9 mouse cellular contexts compared by ENCODE assay signal in the genomic region with DNA sequence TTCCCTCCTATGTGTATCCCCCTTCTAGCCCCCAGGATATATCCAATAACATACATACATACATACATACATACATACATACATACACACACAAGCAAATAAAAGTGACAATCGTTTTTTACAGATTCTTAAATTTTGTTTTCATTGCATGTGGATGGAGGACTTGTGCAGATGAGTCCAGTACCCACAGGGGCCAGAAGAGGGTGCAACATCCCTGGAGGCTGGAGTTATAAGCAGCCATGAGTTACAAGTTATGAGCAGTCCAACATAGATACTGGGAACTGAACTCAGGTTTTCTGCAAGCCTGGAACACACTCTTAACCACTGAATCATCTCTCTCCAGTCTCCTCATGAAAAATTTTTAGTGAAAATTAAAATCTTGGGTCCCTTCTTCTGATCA. TPM values are rescaled to one million over a fixed set of nuclear protein-coding genes. Genes with fewer than 3 reads are reported as not detected.
DNase-seq lines count a peak whose midpoint lies in the region; ATAC-seq and TF ChIP-seq lines count a peak whose summit lies in the region.
"Had no signal": no experiment of that assay in that cellular context is flagged by ENCODE, and none has a peak within 500 bp of the region (broad histone marks: within the 10 kb centered on the region; RNA-seq: fewer than 3 reads in every experiment).

No protein-coding gene starts in this region.

- peak; percentile 18 for DNase-seq in hindbrain, postnatal 0 days (ENCODE audit: low spot score)
- DNase-seq in hindbrain, embryonic 10.5 days (ENCODE audit: low spot score): no peak
- peak; percentile 20 for DNase-seq in midbrain, embryonic 14.5 days
- peak; percentile 37 for DNase-seq in brain, embryonic 14.5 days (ENCODE audit: low read depth)
- peak; percentile 32 for DNase-seq in right cerebral cortex, postnatal 4 days
- no peak for DNase-seq in heart, postnatal 36 days

- H3K9me3 ChIP-seq in hindbrain, postnatal 0 days (ENCODE audit: low read length): no peaks in the 10 kb centered on the region
- no peaks in the 10 kb centered on the region for H3K9me3 ChIP-seq in hindbrain, embryonic 10.5 days
- H3K9me3 ChIP-seq in midbrain, embryonic 14.5 days (ENCODE audit: control insufficient read depth, low read length): no peaks in the 10 kb centered on the region
- no peaks in the 10 kb centered on the region for H3K9me3 ChIP-seq in midbrain, embryonic 16.5 days (replicated peaks; ENCODE audit: control insufficient read depth, low read length, poor library complexity, severe bottlenecking)
- no peaks in the 10 kb centered on the region for H3K9me3 ChIP-seq in neural tube, embryonic 15.5 days (replicated peaks)

- H3K36me3 ChIP-seq in hindbrain, postnatal 0 days (ENCODE audit: insufficient read depth, low read length): no peaks in the 10 kb centered on the region
- H3K36me3 ChIP-seq in hindbrain, embryonic 10.5 days: no peaks in the 10 kb centered on the region
- H3K36me3 ChIP-seq in midbrain, embryonic 14.5 days (ENCODE audit: control insufficient read depth, insufficient read depth, low read length): no peaks in the 10 kb centered on the region
- H3K36me3 ChIP-seq in midbrain, embryonic 16.5 days (ENCODE audit: control insufficient read depth, insufficient read depth, low read length): no peaks in the 10 kb centered on the region
- H3K36me3 ChIP-seq in neural tube, embryonic 15.5 days: no peaks in the 10 kb centered on the region

- H3K27ac ChIP-seq in hindbrain, postnatal 0 days: no peak overlapping the region
- no peak overlapping the region for H3K27ac ChIP-seq in hindbrain, embryonic 10.5 days
- no peak overlapping the region for H3K27ac ChIP-seq in midbrain, embryonic 14.5 days (replicated peaks; ENCODE audit: low read depth, low read length)
- no peak overlapping the region for H3K27ac ChIP-seq in midbrain, embryonic 16.5 days (ENCODE audit: low read length)
- H3K27ac ChIP-seq in neural tube, embryonic 15.5 days (replicated peaks): no peak overlapping the region

- no peaks in the 10 kb centered on the region for H3K4me1 ChIP-seq in hindbrain, postnatal 0 days (ENCODE audit: insufficient read depth, low read length)
- no peaks in the 10 kb centered on the region for H3K4me1 ChIP-seq in hindbrain, embryonic 10.5 days (replicated peaks)
- H3K4me1 ChIP-seq in midbrain, embryonic 14.5 days (ENCODE audit: control insufficient read depth, insufficient read depth, low read length): 0 out of 2 replicates have a peak, but pooled peaks cover 2% of the 10 kb centered on the region
- H3K4me1 ChIP-seq in midbrain, embryonic 16.5 days (ENCODE audit: control insufficient read depth, insufficient read depth, low read length): no peaks in the 10 kb centered on the region; the same call in 1 of the 2 replicates
- H3K4me1 ChIP-seq in neural tube, embryonic 15.5 days: 0 out of 2 replicates have a peak, but pooled peaks cover 1% of the 10 kb centered on the region

- 64% methylated on average over 1 of the region's 1 CpGs for WGBS in hindbrain, postnatal 0 days
- WGBS in hindbrain, embryonic 10.5 days: 73% methylated on average over 1 of the region's 1 CpGs
- 74% methylated on average over 1 of the region's 1 CpGs for WGBS in midbrain, embryonic 14.5 days
- 69% methylated on average over 1 of the region's 1 CpGs for WGBS in midbrain, embryonic 16.5 days
- 65% methylated on average over 1 of the region's 1 CpGs for WGBS in neural tube, embryonic 15.5 days

- peak; percentile 60 for TF ChIP-seq CTCF in hindbrain, postnatal 0 days (IDR thresholded peaks at IDR 0.05; ENCODE audit: low read depth)
- TF ChIP-seq CTCF in brain, embryonic 14.5 days (IDR thresholded peaks at IDR 0.05; ENCODE audit: borderline replicate concordance, extremely low read depth, insufficient read depth, insufficient read length): peak; percentile 37; the same call in 1 of the 2 replicates

- intact Hi-C loops in heart, postnatal 36 days (cut with DNase I): no loop called here

- no peak for ATAC-seq in hindbrain, postnatal 0 days
- ATAC-seq in midbrain, embryonic 14.5 days (ENCODE audit: low FRiP score, low TSS enrichment): no peak
- no peak for ATAC-seq in midbrain, embryonic 16.5 days
- ATAC-seq in neural tube, embryonic 15.5 days (ENCODE audit: low FRiP score): no peak
- ATAC-seq: intestine, embryonic 16.5 days had no signal

- H3K4me3 ChIP-seq in hindbrain, postnatal 0 days (ENCODE audit: low read length): no peak overlapping the region
- no peak overlapping the region for H3K4me3 ChIP-seq in hindbrain, embryonic 10.5 days
- H3K4me3 ChIP-seq in midbrain, embryonic 14.5 days (replicated peaks; ENCODE audit: low read depth, low read length): no peak overlapping the region
- no peak overlapping the region for H3K4me3 ChIP-seq in midbrain, embryonic 16.5 days (ENCODE audit: low read depth, low read length)
- H3K4me3 ChIP-seq in neural tube, embryonic 15.5 days (replicated peaks): no peak overlapping the region

- H3K4me2 ChIP-seq in hindbrain, postnatal 0 days (ENCODE audit: low read depth, low read length): no peak overlapping the region
- H3K4me2 ChIP-seq in midbrain, embryonic 14.5 days (ENCODE audit: low read length): no peak overlapping the region
- H3K4me2 ChIP-seq in midbrain, embryonic 16.5 days (ENCODE audit: low read length): no peak overlapping the region
- no peak overlapping the region for H3K4me2 ChIP-seq in neural tube, embryonic 15.5 days

- no peaks in the 10 kb centered on the region for H3K27me3 ChIP-seq in hindbrain, postnatal 0 days (ENCODE audit: insufficient read depth, low read length)
- H3K27me3 ChIP-seq in hindbrain, embryonic 10.5 days (ENCODE audit: insufficient read depth, poor library complexity, severe bottlenecking): no peaks in the 10 kb centered on the region
- no peaks in the 10 kb centered on the region for H3K27me3 ChIP-seq in midbrain, embryonic 14.5 days (ENCODE audit: control insufficient read depth, insufficient read depth, low read length)
- H3K27me3 ChIP-seq in midbrain, embryonic 16.5 days (ENCODE audit: control insufficient read depth, insufficient read depth, low read depth, low read length): no peaks in the 10 kb centered on the region
- H3K27me3 ChIP-seq in neural tube, embryonic 15.5 days (replicated peaks): no peaks in the 10 kb centered on the region

- H3K9ac ChIP-seq in hindbrain, postnatal 0 days (replicated peaks; ENCODE audit: low read length): no peak overlapping the region
- H3K9ac ChIP-seq in midbrain, embryonic 14.5 days (replicated peaks; ENCODE audit: low read length): no peak overlapping the region
- H3K9ac ChIP-seq in midbrain, embryonic 16.5 days (ENCODE audit: low read depth, low read length): no peak overlapping the region
- H3K9ac ChIP-seq in neural tube, embryonic 15.5 days (replicated peaks): no peak overlapping the region

- TF ChIP-seq POLR2A in brain, embryonic 14.5 days (IDR thresholded peaks at IDR 0.05; ENCODE audit: borderline replicate concordance, extremely low read depth, insufficient read depth, insufficient read length, poor library complexity, severe bottlenecking): no peak

RNA-seq across cellular contexts. Expression of gene Mocs1, which starts 33.3 kb away (rescaled TPM):
- 13.6 and 18.4 TPM in 2 replicates for total RNA-seq in hindbrain, postnatal 0 days (2014; rRNA removed)
- 4.4 and 4.7 TPM in 2 replicates for polyA plus RNA-seq in hindbrain, postnatal 0 days (2015; fragmentation: Nextera tagmentation; extraction: Ambion mirVana)
- polyA plus RNA-seq in hindbrain, embryonic 10.5 days (2016; fragmentation: Nextera tagmentation; extraction: Ambion mirVana): 5.3 and 6.0 TPM in 2 replicates
- 3.8 and 4.0 TPM in 2 replicates for polyA plus RNA-seq in midbrain, embryonic 14.5 days (2014; fragmentation: Nextera tagmentation; extraction: Ambion mirVana)
- polyA plus RNA-seq in midbrain, embryonic 16.5 days (2015; fragmentation: Nextera tagmentation; extraction: Ambion mirVana): 5.1 and 5.8 TPM in 2 replicates
- polyA plus RNA-seq in brain, embryonic 14.5 days (2012; rRNA removed): 9.3 and 9.9 TPM in 2 replicates
- 4.7 and 6.2 TPM in 2 replicates for polyA plus RNA-seq in neural tube, embryonic 15.5 days (2015; fragmentation: Nextera tagmentation; extraction: Ambion mirVana)
- 10 to 100 TPM; 22.3 to 26.8 TPM for total RNA-seq in heart, postnatal 36 days (2021)

Comparison
In these comparisons a context has a peak if more than half of its experiments do, and no peak if none do; other contexts are left out.
1. DNase-seq: peak in hindbrain, postnatal 0 days (single experiment), midbrain, embryonic 14.5 days (single experiment), brain, embryonic 14.5 days (single experiment) and right cerebral cortex, postnatal 4 days (single experiment); none in hindbrain, embryonic 10.5 days (single experiment) and heart, postnatal 36 days (0 of 2).